Mouse (Mus musculus): Measurements from ENCODE around the gene Krtcap2.

DNA sequence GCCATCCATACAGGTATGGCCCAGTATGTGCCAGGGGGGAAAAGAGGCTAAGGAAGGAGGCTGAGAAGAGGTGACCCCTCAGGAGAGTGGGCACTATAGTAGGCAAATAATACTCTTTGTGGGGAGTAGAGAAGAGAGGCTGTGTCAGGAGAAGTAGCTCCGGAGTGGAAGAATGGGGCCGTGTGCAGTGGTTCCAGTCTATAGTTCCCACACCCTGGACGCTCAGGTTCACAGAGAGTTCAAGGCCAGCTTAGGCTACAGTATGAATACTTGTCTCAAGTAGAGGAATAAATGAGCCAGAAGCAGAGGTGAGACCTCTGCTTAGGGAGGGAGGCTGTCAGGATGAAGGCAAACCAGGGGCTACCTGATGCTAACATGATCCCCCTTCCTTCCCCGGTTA lies 16.5 kb upstream of the Krtcap2 start:
- TF ChIP-seq NRF1 (IDR thresholded peaks at IDR 0.05; ENCODE audit: low read depth, low read length) (no peak), EP300 (IDR thresholded peaks at IDR 0.05; ENCODE audit: low read length) (no peak)

Measured in CH12.LX (cell line).